Mouse (Mus musculus): ENCODE results near the gene Jaml.

Jaml gene

GRCm38 (mm10) chr9:45119954-45120530 lies 41.1 kb downstream of the Jaml start:
- ATAC-seq (ENCODE audit: insufficient number of reproducible peaks, low FRiP score, low TSS enrichment), result no peak

- ATAC-seq (ENCODE audit: insufficient number of reproducible peaks, low FRiP score, low TSS enrichment), result no peak
Measured at GRCm38 (mm10) chr9:45120567-45120966, 41.6 kb downstream of the Jaml start.

GRCm38 (mm10) chr9:45121001-45121400 lies 42.0 kb downstream of the Jaml start:
- ATAC-seq (ENCODE audit: insufficient number of reproducible peaks, low FRiP score, low TSS enrichment), result peak; percentile 8; the same call in 1 of the 2 replicates

- ATAC-seq (ENCODE audit: insufficient number of reproducible peaks, low FRiP score, low TSS enrichment), result peak; percentile 33; the same call in 1 of the 2 replicates
Measured at GRCm38 (mm10) chr9:45121769-45122168, 42.8 kb downstream of the Jaml start.

- ATAC-seq (ENCODE audit: insufficient number of reproducible peaks, low FRiP score, low TSS enrichment), result no peak
Measured at GRCm38 (mm10) chr9:45122209-45122761, 43.3 kb downstream of the Jaml start.

GRCm38 (mm10) chr9:45125211-45125610 lies 46.2 kb downstream of the Jaml start:
- no peak for ATAC-seq (ENCODE audit: insufficient number of reproducible peaks, low FRiP score, low TSS enrichment)

GRCm38 (mm10) chr9:45126941-45127340 lies 48.0 kb downstream of the Jaml start:
- ATAC-seq (ENCODE audit: insufficient number of reproducible peaks, low FRiP score, low TSS enrichment), result no peak

- no peak for ATAC-seq (ENCODE audit: insufficient number of reproducible peaks, low FRiP score, low TSS enrichment)
Measured at GRCm38 (mm10) chr9:45130119-45130518, 51.1 kb downstream of the Jaml start.

- ATAC-seq (ENCODE audit: insufficient number of reproducible peaks, low FRiP score, low TSS enrichment), result 0 out of 2 replicates have a peak, but pooled peaks have one; percentile 65
Measured at GRCm38 (mm10) chr9:45133484-45134310, 54.7 kb downstream of the Jaml start.

GRCm38 (mm10) chr9:45136442-45137169 lies 57.6 kb downstream of the Jaml start:
- no peak for ATAC-seq (ENCODE audit: insufficient number of reproducible peaks, low FRiP score, low TSS enrichment)

GRCm38 (mm10) chr9:45138191-45139032 lies 59.4 kb downstream of the Jaml start, which contains the start of gene Scn4b:
Scn4b (plus strand) TSS chr9:45138395.
- ATAC-seq (ENCODE audit: insufficient number of reproducible peaks, low FRiP score, low TSS enrichment), result no peak

GRCm38 (mm10) chr9:45139082-45139481 lies 60.1 kb downstream of the Jaml start:
- no peak for ATAC-seq (ENCODE audit: insufficient number of reproducible peaks, low FRiP score, low TSS enrichment)

GRCm38 (mm10) chr9:45140945-45141344 lies 62.0 kb downstream of the Jaml start:
- ATAC-seq (ENCODE audit: insufficient number of reproducible peaks, low FRiP score, low TSS enrichment), result no peak

GRCm38 (mm10) chr9:45142686-45143085 lies 63.7 kb downstream of the Jaml start:
- ATAC-seq (ENCODE audit: insufficient number of reproducible peaks, low FRiP score, low TSS enrichment), result no peak

GRCm38 (mm10) chr9:45145533-45146266 lies 66.7 kb downstream of the Jaml start:
- peak; percentile 24; the same call in 1 of the 2 replicates for ATAC-seq (ENCODE audit: insufficient number of reproducible peaks, low FRiP score, low TSS enrichment)

- ATAC-seq (ENCODE audit: insufficient number of reproducible peaks, low FRiP score, low TSS enrichment), result peak; percentile 13; the same call in 1 of the 2 replicates
Measured at GRCm38 (mm10) chr9:45146267-45146597, 67.2 kb downstream of the Jaml start.

- no peak for ATAC-seq (ENCODE audit: insufficient number of reproducible peaks, low FRiP score, low TSS enrichment)
Measured at GRCm38 (mm10) chr9:45150933-45151332, 72.0 kb downstream of the Jaml start.

- no peak for ATAC-seq (ENCODE audit: insufficient number of reproducible peaks, low FRiP score, low TSS enrichment)
Measured at GRCm38 (mm10) chr9:45153361-45153760, 74.4 kb downstream of the Jaml start.

Measured in cerebellum, adult (tissue).